Mouse (Mus musculus) liver, postnatal 0 days (tissue): ENCODE measurements around the gene Ccdc163.

ENCODE experiments used
- CTCF ChIP-seq: sonication (generic); IDR thresholded peaks from 2 replicates; pipeline ENCODE4 v1.5.1; 2016; ENCODE audit warnings: antibody characterized with exemption, low read depth
- EP300 ChIP-seq: IDR thresholded peaks from 2 replicates; pipeline ENCODE4 v1.6.1; 2016; ENCODE audit warnings: antibody characterized with exemption, low read depth, mild to moderate bottlenecking

- TF ChIP-seq CTCF = no peak
- TF ChIP-seq EP300 = no peak
Observed at GRCm38 (mm10) chr4:116720343-116721097, 12.2 kb downstream of the Ccdc163 start, which contains the start of gene Tesk2.
